9 mouse cellular contexts compared by ENCODE assay signal in genomic region chr10:21465806-21466377, GRCm38 (mm10).
DNase-seq lines count a peak whose midpoint lies in the region; ATAC-seq lines count a peak whose summit lies in the region.
"Had no signal": no experiment of that assay in that cellular context is flagged by ENCODE, and none has a peak within 500 bp of the region (broad histone marks: within the 10 kb centered on the region; RNA-seq: fewer than 3 reads in every experiment).

No protein-coding gene starts in this region.

- no peaks in the 10 kb centered on the region for H3K36me3 ChIP-seq in hindbrain, embryonic 11.5 days (ENCODE audit: control insufficient read depth, insufficient read depth, low read length)
- H3K36me3 ChIP-seq in hindbrain, embryonic 16.5 days (ENCODE audit: control insufficient read depth, insufficient read depth, low read length), result no peaks in the 10 kb centered on the region
- H3K36me3 ChIP-seq in lung, embryonic 16.5 days (ENCODE audit: control insufficient read depth, insufficient read depth, low read length), result no peaks in the 10 kb centered on the region
- no peaks in the 10 kb centered on the region for H3K36me3 ChIP-seq in embryonic facial prominence, embryonic 14.5 days (ENCODE audit: control insufficient read depth, insufficient read depth, low read length)
- no peaks in the 10 kb centered on the region for H3K36me3 ChIP-seq in neural tube, embryonic 13.5 days

- H3K9me3 ChIP-seq in hindbrain, embryonic 11.5 days (ENCODE audit: control insufficient read depth, low read length), result no peaks in the 10 kb centered on the region
- H3K9me3 ChIP-seq in hindbrain, embryonic 16.5 days (ENCODE audit: control insufficient read depth, low read length), result no peaks in the 10 kb centered on the region
- H3K9me3 ChIP-seq in lung, embryonic 16.5 days (ENCODE audit: control insufficient read depth, low read length), result no peaks in the 10 kb centered on the region
- H3K9me3 ChIP-seq in embryonic facial prominence, embryonic 14.5 days (ENCODE audit: control insufficient read depth, low read length), result no peaks in the 10 kb centered on the region
- no peaks in the 10 kb centered on the region for H3K9me3 ChIP-seq in neural tube, embryonic 13.5 days

- 71% methylated on average over 7 of the region's 7 CpGs for WGBS in hindbrain, embryonic 11.5 days
- WGBS in hindbrain, embryonic 16.5 days, result 65% methylated on average over 7 of the region's 7 CpGs
- 45% methylated on average over 7 of the region's 7 CpGs for WGBS in lung, embryonic 16.5 days
- 37% methylated on average over 7 of the region's 7 CpGs for WGBS in embryonic facial prominence, embryonic 14.5 days
- 79% methylated on average over 7 of the region's 7 CpGs for WGBS in neural tube, embryonic 13.5 days

- no peak for ATAC-seq in hindbrain, embryonic 11.5 days (ENCODE audit: low FRiP score)
- no peak for ATAC-seq in hindbrain, embryonic 16.5 days
- no peak for ATAC-seq in lung, embryonic 16.5 days (ENCODE audit: low read depth)
- 0 out of 2 replicates have a peak, but pooled peaks have one; percentile 16 for ATAC-seq in embryonic facial prominence, embryonic 14.5 days (ENCODE audit: low read depth)
- 0 out of 2 replicates have a peak, but pooled peaks have one; percentile 49 for ATAC-seq in neural tube, embryonic 13.5 days (ENCODE audit: low read depth)

- no peak overlapping the region for H3K9ac ChIP-seq in hindbrain, embryonic 11.5 days (ENCODE audit: low read depth, low read length)
- no peak overlapping the region for H3K9ac ChIP-seq in hindbrain, embryonic 16.5 days (ENCODE audit: low read depth, low read length)
- H3K9ac ChIP-seq in lung, embryonic 16.5 days (ENCODE audit: low read length), result no peak overlapping the region
- no peak overlapping the region for H3K9ac ChIP-seq in embryonic facial prominence, embryonic 14.5 days (ENCODE audit: low read depth, low read length)
- H3K9ac ChIP-seq in neural tube, embryonic 13.5 days, result no peak overlapping the region
- H3K9ac ChIP-seq: liver, embryonic 14.5 days had no signal

- no peak overlapping the region for H3K27ac ChIP-seq in hindbrain, embryonic 11.5 days (ENCODE audit: low read depth, low read length)
- no peak overlapping the region for H3K27ac ChIP-seq in hindbrain, embryonic 16.5 days (ENCODE audit: low read depth, low read length)
- H3K27ac ChIP-seq in lung, embryonic 16.5 days (ENCODE audit: low read length), result no peak overlapping the region
- H3K27ac ChIP-seq in embryonic facial prominence, embryonic 14.5 days (replicated peaks; ENCODE audit: low read depth, low read length), result peak overlapping the region; percentile 7; the same call in 1 of the 2 replicates
- H3K27ac ChIP-seq in neural tube, embryonic 13.5 days (replicated peaks), result no peak overlapping the region
- H3K27ac ChIP-seq: liver, embryonic 14.5 days had no signal

- no peaks in the 10 kb centered on the region for H3K27me3 ChIP-seq in hindbrain, embryonic 11.5 days (ENCODE audit: control insufficient read depth, insufficient read depth, low read length)
- H3K27me3 ChIP-seq in hindbrain, embryonic 16.5 days (replicated peaks; ENCODE audit: control insufficient read depth, insufficient read depth, low read length), result no peaks in the 10 kb centered on the region
- no peaks in the 10 kb centered on the region for H3K27me3 ChIP-seq in lung, embryonic 16.5 days (ENCODE audit: control insufficient read depth, insufficient read depth, low read depth, low read length)
- no peaks in the 10 kb centered on the region for H3K27me3 ChIP-seq in embryonic facial prominence, embryonic 14.5 days (replicated peaks; ENCODE audit: control insufficient read depth, insufficient read depth, low read length)
- peaks cover 28% of the 10 kb centered on the region for H3K27me3 ChIP-seq in neural tube, embryonic 13.5 days

- no peaks in the 10 kb centered on the region for H3K4me1 ChIP-seq in hindbrain, embryonic 11.5 days (replicated peaks; ENCODE audit: control insufficient read depth, insufficient read depth, low read length)
- peaks cover 5% of the 10 kb centered on the region; the same call in 1 of the 2 replicates for H3K4me1 ChIP-seq in hindbrain, embryonic 16.5 days (ENCODE audit: control insufficient read depth, insufficient read depth, low read depth, low read length)
- 0 out of 2 replicates have a peak, but pooled peaks cover 2% of the 10 kb centered on the region for H3K4me1 ChIP-seq in lung, embryonic 16.5 days (replicated peaks; ENCODE audit: control insufficient read depth, insufficient read depth, low read length)
- peaks cover 12% of the 10 kb centered on the region for H3K4me1 ChIP-seq in embryonic facial prominence, embryonic 14.5 days (ENCODE audit: control insufficient read depth, insufficient read depth, low read length)
- peaks cover 5% of the 10 kb centered on the region for H3K4me1 ChIP-seq in neural tube, embryonic 13.5 days (replicated peaks)

- H3K4me2 ChIP-seq in hindbrain, embryonic 11.5 days (replicated peaks; ENCODE audit: low read depth, low read length), result no peak overlapping the region
- no peak overlapping the region for H3K4me2 ChIP-seq in hindbrain, embryonic 16.5 days (ENCODE audit: low read length)
- peak overlapping the region; percentile 45; the same call in 1 of the 2 replicates for H3K4me2 ChIP-seq in lung, embryonic 16.5 days (ENCODE audit: low read depth, low read length)
- peak overlapping the region; percentile 43 for H3K4me2 ChIP-seq in embryonic facial prominence, embryonic 14.5 days (ENCODE audit: low read depth, low read length)
- no peak overlapping the region for H3K4me2 ChIP-seq in neural tube, embryonic 13.5 days

- no peak overlapping the region for H3K4me3 ChIP-seq in hindbrain, embryonic 11.5 days (ENCODE audit: low read depth, low read length)
- H3K4me3 ChIP-seq in hindbrain, embryonic 16.5 days (ENCODE audit: low read length), result no peak overlapping the region
- no peak overlapping the region for H3K4me3 ChIP-seq in lung, embryonic 16.5 days (ENCODE audit: low read length)
- H3K4me3 ChIP-seq in embryonic facial prominence, embryonic 14.5 days (ENCODE audit: low read depth, low read length), result no peak overlapping the region
- no peak overlapping the region for H3K4me3 ChIP-seq in neural tube, embryonic 13.5 days

- peak; percentile 10 for DNase-seq in hindbrain, embryonic 11.5 days (ENCODE audit: low spot score)
- no peak for DNase-seq in lung, postnatal 36 days
- peak; percentile 59 for DNase-seq in embryonic facial prominence, embryonic 14.5 days (ENCODE audit: low spot score)
- DNase-seq in layer of hippocampus, adult 11-12 months (ENCODE audit: low spot score), result no peak
- no peak for DNase-seq in spleen, postnatal 4 days (ENCODE audit: low spot score in 2 of 2)

Comparison
In these comparisons a context has a peak if more than half of its experiments do, and no peak if none do; other contexts are left out.
1. ATAC-seq: peak in embryonic facial prominence, embryonic 14.5 days (single experiment) and neural tube, embryonic 13.5 days (single experiment); none in hindbrain, embryonic 11.5 days (single experiment), hindbrain, embryonic 16.5 days (single experiment) and lung, embryonic 16.5 days (single experiment).
2. DNase-seq: peak in hindbrain, embryonic 11.5 days (single experiment) and embryonic facial prominence, embryonic 14.5 days (single experiment); none in lung, postnatal 36 days (single experiment), layer of hippocampus, adult 11-12 months (single experiment) and spleen, postnatal 4 days (0 of 2).
3. H3K4me2 ChIP-seq: peak in lung, embryonic 16.5 days (single experiment) and embryonic facial prominence, embryonic 14.5 days (single experiment); none in hindbrain, embryonic 11.5 days (single experiment), hindbrain, embryonic 16.5 days (single experiment) and neural tube, embryonic 13.5 days (single experiment).